Mouse (Mus musculus): ENCODE measurements around the gene Zfp691.

Zfp691 gene

DNA sequence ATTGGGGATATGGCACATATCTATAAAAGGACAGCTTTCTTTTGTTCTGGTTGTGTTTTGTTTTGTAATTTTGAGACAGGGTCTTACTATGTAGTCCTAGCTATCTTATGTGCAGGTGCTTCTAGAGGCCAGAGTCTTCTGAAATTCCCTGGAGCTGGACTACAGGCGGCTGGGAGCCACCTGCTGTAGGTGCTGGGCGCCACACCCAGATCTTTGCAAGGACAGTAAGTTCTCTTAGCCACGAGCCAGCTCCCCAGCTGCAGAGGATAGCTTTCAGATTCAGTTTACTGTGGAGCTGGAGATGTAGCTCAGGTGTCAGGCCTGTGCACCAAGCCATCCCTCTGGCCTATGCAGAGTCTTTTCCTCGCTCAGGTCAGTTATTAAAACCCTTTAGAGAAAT is 6.9 kb downstream of the Zfp691 start:
- DNase-seq = no peak

DNA sequence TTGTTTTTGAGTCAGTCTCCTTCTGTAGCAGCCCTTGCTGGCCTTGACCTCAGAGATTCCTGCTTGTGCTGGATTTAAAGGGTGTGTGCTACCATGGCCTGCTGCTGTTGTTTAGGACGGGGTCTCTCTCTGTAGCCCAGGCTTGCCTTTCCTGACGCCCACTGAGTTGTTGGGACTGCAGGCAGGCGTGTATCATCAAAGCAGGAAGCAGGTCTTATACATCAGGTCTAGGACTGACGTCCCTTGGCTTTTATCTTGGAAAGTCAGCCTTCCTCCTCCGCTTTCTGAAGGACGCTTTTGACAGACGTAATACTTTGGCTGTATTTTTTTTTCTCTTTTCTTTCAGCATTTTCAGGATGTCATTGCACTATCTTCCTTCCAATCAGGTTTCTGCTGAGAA is 8.1 kb downstream of the Zfp691 start:
- no peak for DNase-seq

DNA sequence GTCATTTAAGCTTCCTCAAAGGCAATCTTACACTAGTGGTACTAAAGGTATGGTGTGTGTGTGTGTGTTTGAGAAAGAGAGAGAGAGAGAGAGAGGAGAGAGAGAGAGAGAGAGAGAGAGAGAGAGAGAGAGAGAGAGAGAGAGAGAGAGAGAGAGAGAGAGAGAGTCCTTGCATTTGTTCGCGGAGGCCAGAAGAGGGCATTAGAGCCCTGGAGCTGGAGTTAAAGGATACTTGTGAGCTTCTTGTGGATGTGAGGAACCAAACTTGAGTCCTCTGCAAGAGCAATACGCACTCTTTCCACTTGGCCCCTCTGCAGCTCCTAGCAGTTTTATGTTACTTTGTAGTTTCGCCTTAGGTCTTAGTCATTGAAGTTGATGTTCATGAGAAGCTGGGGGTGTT is 11.0 kb downstream of the Zfp691 start:
- no peak for DNase-seq

DNA sequence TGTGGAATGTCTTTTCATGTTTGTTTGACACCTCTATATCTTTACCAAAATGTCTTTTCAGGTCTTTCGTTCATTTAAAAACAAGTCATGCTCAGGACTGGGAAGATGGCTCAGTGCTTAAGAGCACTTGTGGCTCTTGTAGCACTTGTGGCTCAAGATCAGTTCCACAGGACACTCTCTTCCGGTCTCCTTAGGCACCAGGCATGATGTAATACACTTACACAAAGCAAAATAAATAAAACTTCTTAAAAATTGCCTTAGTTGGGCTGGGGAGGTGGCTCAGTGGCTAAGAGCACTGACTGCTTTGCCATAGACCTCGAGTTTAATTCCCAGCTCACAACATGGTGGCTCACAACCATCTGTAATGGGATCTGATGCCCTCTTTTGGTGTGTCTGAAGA is 12.6 kb downstream of the Zfp691 start:
- DNase-seq = no peak

DNA sequence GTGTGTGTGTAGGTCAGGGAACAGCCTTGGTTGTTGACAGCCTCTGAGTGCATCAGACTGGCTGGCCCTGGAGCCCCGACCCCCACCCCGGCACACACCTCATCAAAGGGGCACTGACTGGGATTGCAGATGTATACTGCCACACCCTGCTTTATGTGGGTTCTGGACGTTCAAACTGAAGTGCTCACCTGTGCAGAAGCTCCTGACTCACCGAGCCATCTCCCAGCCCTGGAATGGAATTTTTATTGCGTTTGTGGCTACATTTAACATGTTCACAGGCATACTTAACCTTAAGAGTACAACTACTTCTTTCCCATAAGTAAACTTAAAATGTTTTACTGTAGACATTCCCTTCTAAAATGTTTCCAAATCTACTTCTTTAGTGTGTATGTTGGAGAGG is 16.1 kb downstream of the Zfp691 start:
- no peak for DNase-seq

DNA sequence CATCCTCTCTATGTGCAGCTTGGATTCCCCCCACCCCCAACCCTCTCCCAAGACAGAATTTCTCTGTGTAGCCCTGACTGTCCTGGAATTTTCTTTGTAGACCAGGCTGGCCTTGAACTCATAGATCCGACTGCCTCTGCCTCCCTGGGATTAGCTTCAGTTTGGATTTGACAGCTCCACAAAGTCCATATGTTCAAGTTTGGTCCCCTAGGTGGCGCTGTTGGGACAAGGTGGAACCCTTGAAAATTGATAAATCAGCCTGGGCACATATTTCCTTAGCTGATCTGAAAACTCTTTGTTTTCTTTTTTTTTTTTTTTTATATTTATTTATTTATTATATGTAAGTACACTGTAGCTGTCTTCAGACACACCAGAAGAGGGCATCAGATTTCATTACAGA is 16.8 kb downstream of the Zfp691 start:
- peak; percentile 86 for DNase-seq

DNA sequence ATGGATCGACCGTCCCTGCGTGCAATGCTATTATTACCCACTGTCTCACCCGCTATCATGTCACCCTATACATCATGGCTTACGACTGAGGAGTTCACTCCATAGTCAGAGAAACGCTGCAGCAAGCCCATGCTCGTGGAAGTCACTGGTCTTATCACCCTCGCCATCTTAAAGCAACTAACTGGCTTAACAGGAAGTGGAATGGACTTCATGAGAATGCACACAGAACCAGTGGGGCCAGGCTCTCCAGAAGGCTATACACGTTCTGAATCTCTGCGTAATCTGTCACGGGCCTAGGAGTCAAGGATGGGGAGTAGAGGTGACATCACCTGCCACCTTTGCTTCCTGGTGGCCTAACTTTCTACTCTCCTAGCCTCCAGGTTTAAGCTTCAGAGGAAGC is 25.3 kb downstream of the Zfp691 start:
- DNase-seq = no peak

DNA sequence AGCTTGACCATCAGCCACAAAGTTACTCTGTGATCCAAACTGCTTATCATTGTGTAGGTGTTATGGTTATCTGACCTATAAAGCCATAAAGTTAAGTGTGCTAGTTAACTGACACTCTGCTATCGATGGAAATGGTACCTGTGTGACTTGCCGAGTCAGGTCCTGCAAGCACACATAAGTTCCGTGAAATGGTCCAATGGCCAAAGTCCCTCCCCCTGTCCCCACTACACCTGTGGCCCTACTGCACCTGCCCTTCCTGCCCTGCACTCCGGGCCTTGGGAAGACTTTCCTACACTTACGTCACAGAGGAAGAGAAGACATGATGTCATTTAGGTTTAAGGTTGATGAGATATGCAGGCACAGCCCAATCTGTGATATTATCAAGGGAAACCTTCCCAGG is 26.6 kb downstream of the Zfp691 start:
- DNase-seq = no peak

DNA sequence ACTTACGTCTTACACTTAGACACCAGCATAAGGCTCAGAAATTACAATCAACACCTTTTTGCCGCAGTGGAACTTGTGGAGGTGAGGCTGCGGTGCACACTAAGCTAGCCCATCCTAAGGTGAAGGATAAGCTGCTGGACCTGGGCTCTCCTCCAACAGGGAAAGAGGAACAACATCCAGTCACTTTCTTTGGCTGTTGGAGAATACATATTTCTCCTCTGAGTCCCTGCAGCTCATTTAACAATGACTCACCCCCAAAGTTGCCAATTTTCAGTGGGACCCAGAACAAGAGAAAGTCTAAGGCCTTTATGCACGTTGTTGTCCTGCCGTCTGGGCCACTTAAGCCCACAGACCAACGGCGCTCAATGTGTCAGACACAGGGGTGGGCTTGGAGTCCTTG is 27.2 kb downstream of the Zfp691 start:
- DNase-seq = no peak

DNA sequence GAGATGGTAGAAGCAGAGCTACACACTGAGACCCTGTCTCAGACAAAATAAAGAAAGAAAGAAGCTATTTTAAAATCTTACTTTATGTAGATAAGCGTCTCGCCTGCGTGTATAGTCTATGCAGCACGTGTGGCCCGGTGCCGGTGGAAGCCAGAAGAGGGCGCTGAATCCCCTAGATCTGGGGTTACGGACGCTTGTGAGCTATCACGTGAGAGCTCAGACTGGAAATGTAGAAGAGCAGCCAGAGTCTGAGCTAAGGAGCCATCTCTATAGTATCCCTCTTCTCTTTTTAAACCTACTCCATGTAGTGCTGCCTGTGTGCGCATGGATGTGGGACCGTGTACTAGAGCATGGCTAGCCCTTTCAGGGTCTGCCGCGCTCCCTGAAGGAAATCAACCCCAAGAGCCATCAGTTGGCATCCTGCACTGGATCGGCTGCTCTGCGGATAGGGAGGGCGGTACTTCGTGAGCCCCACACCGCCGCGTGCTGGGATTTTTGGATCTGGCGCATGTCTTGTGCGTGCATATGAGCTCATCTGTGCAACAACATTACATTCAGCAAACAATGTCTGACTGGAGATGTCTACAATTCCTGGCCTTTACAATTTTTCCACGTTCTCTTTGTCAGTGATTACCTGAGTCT is 31.6 kb downstream of the Zfp691 start:
- DNase-seq = peak; percentile 79

DNA sequence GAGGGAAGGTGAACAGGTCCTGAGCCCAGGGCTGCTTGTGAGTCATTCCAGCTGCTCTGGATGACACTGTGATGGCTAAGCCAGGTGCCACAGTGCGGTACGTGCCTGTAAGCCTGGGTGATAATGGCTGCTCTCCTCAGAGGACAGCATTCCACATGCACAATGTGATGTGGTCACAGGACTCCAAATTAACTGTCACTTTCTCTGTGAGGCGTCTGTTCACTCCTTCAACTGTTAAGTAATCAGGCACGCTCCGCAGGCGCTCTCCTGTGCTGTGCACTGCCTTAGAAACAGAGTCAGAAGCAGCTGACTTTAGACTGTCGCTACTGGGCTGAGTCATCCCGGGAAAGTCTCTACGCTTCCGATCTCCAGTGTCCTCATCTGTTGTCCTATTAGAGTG is 32.8 kb downstream of the Zfp691 start:
- DNase-seq = no peak

DNA sequence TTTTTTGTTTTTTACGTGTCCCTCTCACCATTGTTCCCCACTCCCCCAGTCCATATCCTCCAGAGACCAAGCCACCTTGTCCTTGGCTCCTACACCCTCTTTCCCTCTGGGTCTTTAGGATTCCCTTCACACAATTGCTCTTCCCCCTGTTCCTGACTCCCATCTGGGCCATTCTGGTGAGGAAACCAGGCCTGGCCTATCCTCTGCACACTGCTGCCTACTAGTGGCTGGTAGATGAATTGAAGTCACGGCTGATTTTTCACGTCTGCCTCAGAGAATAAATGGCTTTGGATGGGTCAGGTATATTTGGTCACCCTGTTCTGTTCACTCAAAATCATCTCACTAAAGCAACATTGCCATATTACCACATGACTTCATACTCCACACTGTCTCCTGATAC is 33.9 kb downstream of the Zfp691 start:
- peak; percentile 57 for DNase-seq

DNA sequence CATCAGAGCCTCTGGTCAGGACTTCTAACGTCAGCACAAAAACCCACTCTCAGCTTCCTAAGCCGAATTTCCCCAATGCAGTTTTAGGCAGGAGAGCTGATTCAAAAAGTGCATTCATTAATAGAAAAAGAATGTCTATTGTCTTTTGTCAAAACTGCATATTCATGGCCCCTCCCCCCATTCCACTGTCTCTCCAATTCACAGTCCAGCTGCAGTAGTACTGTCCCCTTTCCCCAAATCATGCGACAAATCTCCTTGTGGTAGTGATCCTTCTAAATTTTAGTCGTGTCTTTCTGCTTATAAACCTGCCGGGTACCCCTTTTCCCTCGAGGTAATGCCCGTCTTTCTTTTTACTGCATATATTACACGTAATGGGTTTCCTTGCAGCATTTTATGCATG is 35.2 kb downstream of the Zfp691 start:
- DNase-seq = no peak

DNA sequence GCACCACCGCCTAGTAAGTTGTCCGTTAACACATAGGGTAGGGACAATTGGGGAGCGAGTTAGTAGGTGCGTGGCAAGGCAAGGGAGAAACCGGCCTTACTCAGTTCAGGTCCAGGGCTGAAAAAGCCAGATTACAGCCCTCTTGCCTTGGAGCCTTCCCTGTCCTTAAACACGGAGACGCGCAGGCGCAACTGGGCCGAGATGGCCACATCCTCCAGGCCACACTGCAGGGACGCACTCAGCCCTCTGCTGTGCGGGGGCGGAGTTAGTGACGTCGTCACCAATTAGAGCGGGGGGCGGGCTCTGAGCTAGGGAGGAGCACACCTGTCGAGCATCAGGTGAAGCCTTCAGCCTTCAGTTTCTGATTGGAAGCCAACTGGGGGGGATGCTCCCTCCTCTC is 35.8 kb downstream of the Zfp691 start:
- DNase-seq = peak; percentile 88

DNA sequence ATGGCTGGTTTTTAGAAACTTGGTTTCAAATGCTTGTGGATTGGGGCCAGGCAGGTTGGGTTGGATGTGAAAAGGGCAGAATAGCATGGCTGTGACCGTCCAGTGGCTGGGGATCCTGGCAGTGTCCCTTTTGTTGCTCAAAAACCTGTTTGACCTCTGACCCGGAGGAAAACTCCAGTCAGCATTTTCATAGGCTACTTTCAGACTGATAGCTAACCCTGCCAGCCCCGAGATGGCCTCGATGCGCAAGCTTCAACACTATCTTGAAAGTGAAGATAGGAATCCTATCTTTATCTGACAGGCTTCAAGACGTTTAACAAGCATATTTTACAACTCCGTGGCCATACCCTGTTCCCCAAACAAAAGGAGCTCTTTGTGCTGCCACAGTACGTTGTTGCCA is 36.7 kb downstream of the Zfp691 start:
- DNase-seq = no peak

DNA sequence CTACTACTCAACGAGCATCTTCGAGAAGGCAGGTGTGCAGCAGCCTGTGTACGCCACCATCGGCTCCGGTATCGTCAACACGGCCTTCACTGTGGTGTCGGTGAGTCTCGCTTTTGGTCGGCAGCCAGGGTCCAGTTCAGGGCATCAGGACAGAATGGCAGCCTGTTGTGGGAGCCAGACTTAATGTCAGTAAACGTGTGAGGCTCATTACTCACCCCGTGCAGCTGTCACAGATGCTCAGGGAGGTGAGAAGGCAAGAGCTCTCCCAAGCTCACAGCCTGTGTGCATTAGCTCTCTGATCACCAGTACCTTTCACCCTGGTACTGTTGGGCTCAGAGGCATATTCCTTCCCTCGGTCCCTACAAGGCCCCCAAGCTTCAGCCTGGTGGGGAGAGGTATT is 40.1 kb downstream of the Zfp691 start:
- no peak for DNase-seq

DNA sequence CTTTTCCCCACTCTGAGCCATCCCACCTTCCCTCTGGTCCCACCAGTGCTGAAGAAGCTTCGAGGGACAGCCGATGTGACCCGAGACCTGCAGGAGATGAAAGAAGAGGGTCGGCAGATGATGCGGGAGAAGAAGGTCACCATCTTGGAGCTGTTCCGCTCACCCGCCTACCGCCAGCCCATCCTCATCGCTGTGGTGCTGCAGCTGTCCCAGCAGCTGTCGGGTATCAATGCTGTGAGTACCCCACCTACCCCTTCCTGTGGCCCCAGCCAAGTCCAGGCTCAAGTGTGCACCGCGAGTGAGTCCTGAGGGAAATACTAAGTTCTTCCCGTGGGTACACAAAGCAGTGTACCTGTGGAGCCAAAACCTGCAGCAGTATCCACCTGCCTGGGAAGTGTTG is 40.7 kb downstream of the Zfp691 start:
- DNase-seq = no peak

DNA sequence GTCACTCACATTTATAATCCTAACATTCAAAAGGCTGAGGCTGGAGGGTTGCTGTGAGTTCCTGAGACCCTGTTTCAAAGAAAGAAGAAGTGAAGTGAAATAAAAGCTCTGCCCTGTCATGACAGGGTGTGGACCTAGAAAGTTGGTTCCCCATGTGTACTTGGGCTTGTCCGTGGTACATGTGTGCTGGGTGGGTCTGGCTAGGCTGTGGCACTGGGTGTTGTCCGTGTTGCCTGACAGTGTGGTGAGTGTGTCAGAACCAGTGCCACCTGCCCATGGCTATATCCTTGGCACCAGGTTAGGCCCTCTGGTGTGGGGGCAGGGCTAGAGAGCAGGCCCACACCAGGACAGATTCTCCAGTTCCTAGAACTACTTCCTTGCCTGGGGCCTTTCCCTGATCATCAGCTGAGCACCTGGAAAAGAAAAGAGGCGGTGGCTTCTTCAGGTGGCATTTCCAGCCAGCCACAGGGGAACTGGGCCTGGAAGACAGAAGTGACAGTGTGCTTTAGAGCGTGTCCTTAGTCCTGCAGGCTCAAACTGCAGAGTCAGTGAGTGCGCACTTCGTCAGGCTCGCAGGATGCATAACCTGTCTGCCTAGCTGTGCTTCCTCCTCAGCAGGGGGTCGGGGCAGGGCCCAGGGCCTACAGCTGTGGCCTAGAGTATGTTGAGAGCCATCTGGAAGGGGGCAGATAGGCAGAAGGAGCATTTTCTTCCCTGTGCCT is 42.6 kb downstream of the Zfp691 start:
- DNase-seq = no peak

DNA sequence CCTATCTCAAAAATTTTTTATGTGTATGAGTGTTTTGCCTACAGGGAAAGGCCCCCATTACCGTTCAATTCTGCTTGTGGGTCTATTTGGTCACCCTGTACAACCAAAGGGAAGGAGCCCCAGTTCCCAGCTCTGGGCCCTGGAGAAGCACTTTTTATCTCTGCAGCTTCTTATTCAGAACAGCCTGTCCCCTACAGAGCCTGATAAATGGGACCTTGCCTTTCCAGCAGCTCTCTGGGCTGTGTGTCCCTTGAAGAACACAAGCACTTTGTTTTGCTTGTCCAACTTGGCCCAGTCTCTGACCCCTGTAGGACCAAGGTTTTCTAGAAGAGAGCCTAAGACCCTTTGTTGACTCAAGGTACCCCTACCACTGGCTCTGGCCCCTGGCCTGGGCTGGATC is 44.9 kb downstream of the Zfp691 start:
- DNase-seq = no peak

DNA sequence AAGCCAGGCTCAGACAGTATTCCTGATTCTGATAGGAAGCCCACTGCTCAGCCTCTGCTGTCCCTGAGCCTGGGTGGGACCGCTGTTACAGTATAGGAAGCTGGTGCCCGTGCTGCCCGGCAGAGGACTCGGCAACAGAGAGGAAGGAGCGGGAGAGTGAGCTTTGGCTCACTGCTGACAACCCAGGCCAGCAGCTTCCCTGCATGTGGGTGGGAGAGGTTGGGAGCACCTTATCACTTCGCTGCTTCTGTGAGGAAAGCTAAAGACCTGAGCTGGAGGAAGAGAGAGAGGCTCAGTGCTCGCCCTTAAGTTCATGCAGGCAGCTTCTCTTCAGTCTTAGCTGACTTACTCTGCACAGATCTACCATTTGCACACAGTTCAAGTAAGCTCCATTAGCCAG is 45.4 kb downstream of the Zfp691 start:
- DNase-seq = no peak

DNA sequence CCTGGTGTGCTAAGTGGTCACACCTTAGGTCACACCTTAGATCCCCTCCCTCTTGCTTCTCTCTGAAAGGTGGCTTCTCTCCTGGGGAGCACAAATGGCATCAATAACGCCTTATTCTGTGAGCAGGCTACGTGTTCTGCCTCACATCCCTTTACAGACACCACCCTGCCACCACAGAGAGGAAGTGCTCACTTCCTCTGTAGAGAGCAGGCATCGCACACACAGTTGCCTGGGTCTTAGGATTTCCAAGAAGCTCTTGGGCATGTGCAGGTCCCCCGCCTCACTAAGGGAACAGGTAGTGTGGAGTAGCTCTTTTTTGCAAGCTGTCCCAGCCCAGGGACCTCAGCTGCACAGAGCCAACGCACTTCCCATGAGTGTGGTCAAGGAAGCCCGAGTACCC is 46.8 kb downstream of the Zfp691 start:
- DNase-seq = no peak

DNA sequence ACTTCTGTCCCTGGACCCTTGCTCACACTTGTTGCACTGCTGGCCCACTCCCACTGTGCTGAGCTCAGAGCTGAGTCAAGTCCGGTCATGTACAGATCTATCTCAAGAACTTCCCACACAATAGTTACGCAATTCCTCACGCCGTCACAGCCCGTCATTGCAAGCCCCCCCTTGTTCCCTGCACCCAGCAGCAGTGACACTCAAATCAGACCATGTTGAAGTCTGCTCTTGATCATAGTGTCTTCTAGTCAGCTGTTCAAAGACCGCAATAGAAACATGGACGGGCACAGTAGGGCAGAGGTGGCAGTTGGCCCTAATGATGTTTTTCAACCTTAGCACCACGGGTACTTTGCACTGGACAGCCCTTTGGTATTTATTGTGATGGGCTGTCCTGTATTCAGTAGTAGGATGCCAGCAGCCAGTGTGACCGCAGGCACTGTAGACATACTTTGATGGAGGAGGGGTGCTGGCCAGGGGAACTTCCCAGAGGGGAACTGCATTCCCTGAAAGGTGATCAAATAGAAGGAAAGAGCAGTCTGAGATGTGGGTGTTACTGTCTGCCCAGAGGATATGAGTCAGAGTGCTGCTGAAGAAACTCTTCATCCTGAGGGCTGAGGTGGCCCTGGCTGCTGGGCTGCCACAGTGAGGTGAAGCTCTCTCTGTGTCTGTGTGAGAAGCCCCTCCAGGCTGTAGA is 48.3 kb downstream of the Zfp691 start:
- DNase-seq = no peak

DNA sequence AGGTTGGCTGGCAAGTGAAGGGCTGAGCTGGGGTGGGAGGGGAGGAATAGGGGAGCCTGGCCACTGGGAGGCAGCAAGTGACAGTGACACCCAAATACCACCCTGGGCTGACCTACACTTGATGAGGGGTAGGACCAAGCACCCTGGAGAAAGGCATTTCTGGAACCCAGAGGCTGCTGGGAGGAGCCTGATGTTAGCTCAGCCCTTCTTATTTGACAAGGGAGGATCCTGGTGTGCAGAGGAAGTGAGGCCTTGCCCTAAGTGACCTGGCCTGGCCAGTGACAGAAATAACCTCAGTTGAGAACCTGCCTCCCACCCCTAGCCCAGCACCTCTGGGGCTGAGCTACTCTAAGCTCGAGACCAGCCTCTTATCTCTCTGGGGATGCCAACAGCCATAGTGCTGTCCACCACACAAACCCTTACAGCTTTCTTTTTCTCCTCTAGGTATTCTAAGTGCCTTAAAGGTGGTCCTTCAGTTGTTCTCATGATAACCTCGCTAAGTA is 49.2 kb downstream of the Zfp691 start:
- DNase-seq = no peak

DNA sequence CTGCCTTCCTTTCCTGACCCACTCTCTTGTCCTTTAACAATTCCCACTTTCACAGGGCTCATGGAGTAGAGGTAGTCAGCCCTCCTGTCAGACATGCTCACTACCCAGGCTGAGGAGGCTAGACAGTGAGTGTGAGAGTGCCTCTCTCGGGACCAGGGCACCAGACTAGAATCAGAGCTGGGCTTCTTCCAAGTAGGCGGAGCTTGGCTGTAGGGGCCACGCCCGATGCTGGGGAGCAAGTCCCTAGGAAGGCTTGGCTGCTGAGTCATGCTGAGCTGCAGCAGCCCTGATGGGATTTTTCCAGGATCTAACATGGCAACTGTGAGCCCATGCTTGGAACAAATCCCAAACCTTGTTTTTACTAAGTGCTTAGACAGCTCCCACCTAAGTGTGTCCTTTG is 52.7 kb downstream of the Zfp691 start:
- peak; percentile 84 for DNase-seq

Measured in kidney, postnatal 10 days (tissue).